Mouse (Mus musculus) CH12.LX (cell line): ENCODE measurements around the gene B3gnt2. TPM values are rescaled to one million over a fixed set of nuclear protein-coding genes. Genes with fewer than 3 reads are reported as not detected.
A peak's percentile ranks its signal among the peaks of the same experiment; 100 is the strongest.

Experiments used
- DNase-seq: peaks from one replicate; pipeline ENCODE4 v3.0.0-alpha.2; 2013; ENCODE audit errors: extremely low read depth
- H3K27ac ChIP-seq: 2 replicates; pipeline ENCODE4 v1.5.1; 2012; ENCODE audit warnings: low read depth, mild to moderate bottlenecking, control low read depth, moderate library complexity; ENCODE audit not compliant: insufficient read depth
- H3K27me3 ChIP-seq: replicated peaks from 2 replicates; pipeline ENCODE3; 2012; ENCODE audit warnings: inconsistent platforms
- H3K36me3 ChIP-seq, 2 experiments: replicated peaks in 1 of 2; 2 replicates each; pipeline versions ENCODE3 to v1.6.1; 2012; ENCODE audit warnings: inconsistent platforms in 1 of 2, low read length in 1 of 2, mild to moderate bottlenecking in 1 of 2, mixed read lengths in 1 of 2, moderate library complexity in 1 of 2; ENCODE audit not compliant: control insufficient read depth in 1 of 2, insufficient read depth in 1 of 2
- H3K4me1 ChIP-seq, 2 experiments: 2 replicates each; pipeline ENCODE4 v1.6.1; 2012; ENCODE audit warnings: inconsistent platforms in 1 of 2, moderate library complexity in 1 of 2; ENCODE audit not compliant: insufficient read depth in 2 of 2, control insufficient read depth in 1 of 2
- H3K4me2 ChIP-seq: 2 replicates; pipeline ENCODE4 v1.6.1; 2012; ENCODE audit warnings: low read depth, mild to moderate bottlenecking, control low read depth; ENCODE audit not compliant: poor library complexity, insufficient read depth, severe bottlenecking
- H3K4me3 ChIP-seq, 3 experiments: fragments of 150-350 bp in 1 of 3; sonication (generic) in 1 of 3; replicated peaks in 1 of 3; 2 replicates each; pipeline versions ENCODE3 to v1.5.1; 2011 to 2012; ENCODE audit warnings: low read depth in 2 of 3, low read length in 2 of 3, mild to moderate bottlenecking in 2 of 3, moderate library complexity in 2 of 3, control low read depth in 1 of 3, improper control_type of control experiment in 1 of 3, inconsistent platforms in 1 of 3, mixed read lengths in 1 of 3; ENCODE audit not compliant: poor library complexity in 1 of 3
- H3K79me2 ChIP-seq: replicated peaks from 2 replicates; pipeline ENCODE4 v1.6.1; 2012; ENCODE audit warnings: mild to moderate bottlenecking, moderate library complexity; ENCODE audit not compliant: control insufficient read depth, poor library complexity, insufficient read depth, severe bottlenecking; ENCODE audit errors: extremely low read depth
- H3K9ac ChIP-seq: 2 replicates; pipeline ENCODE4 v1.6.1; 2012; ENCODE audit warnings: low read depth, mild to moderate bottlenecking, control low read depth, moderate library complexity; ENCODE audit not compliant: insufficient read depth
- H3K9me3 ChIP-seq: replicated peaks from 2 replicates; pipeline ENCODE3; 2012; ENCODE audit warnings: low read length, inconsistent platforms, mixed read lengths
- BHLHE40 ChIP-seq: IDR thresholded peaks from 2 replicates; pipeline ENCODE4 v1.6.1; 2011; ENCODE audit warnings: mild to moderate bottlenecking, low read depth, low read length, improper control_type of control experiment
- ELF1 ChIP-seq: IDR thresholded peaks from 2 replicates; pipeline ENCODE4 v1.6.1; 2014; ENCODE audit warnings: low read depth, mild to moderate bottlenecking, inconsistent platforms, low read length, improper control_type of control experiment
- ETS1 ChIP-seq: conservative IDR thresholded peaks from 2 replicates; pipeline ENCODE4 v1.6.1; 2012; ENCODE audit warnings: low read depth, mild to moderate bottlenecking, inconsistent platforms, low read length, improper control_type of control experiment, moderate library complexity
- GABPA ChIP-seq: IDR thresholded peaks from 2 replicates; pipeline ENCODE4 v1.6.1; 2012; ENCODE audit warnings: low read depth, low read length, improper control_type of control experiment, inconsistent platforms; ENCODE audit not compliant: insufficient replicate concordance
- HCFC1 ChIP-seq: IDR thresholded peaks from 2 replicates; pipeline ENCODE4 v1.6.1; 2012; ENCODE audit warnings: low read depth, mild to moderate bottlenecking, inconsistent platforms, low read length, improper control_type of control experiment
- IRF4 ChIP-seq: IDR thresholded peaks from 2 replicates; pipeline ENCODE4 v1.6.1; 2014; ENCODE audit warnings: low read depth, mild to moderate bottlenecking, inconsistent platforms, low read length, improper control_type of control experiment
- JUN ChIP-seq: IDR thresholded peaks from 2 replicates; pipeline ENCODE4 v1.6.1; 2011; ENCODE audit warnings: low read depth, mild to moderate bottlenecking, low read length, improper control_type of control experiment, moderate library complexity; ENCODE audit not compliant: insufficient read depth
- JUND ChIP-seq: conservative IDR thresholded peaks from 2 replicates; pipeline ENCODE4 v1.6.1; 2011; ENCODE audit warnings: low read depth, low read length, improper control_type of control experiment
- MAFK ChIP-seq: IDR thresholded peaks from 2 replicates; pipeline ENCODE4 v1.6.1; 2011; ENCODE audit warnings: low read length, improper control_type of control experiment; ENCODE audit not compliant: insufficient replicate concordance
- MAX ChIP-seq: IDR thresholded peaks from 2 replicates; pipeline ENCODE4 v1.6.1; 2011; ENCODE audit warnings: low read length, improper control_type of control experiment
- MAZ ChIP-seq: IDR thresholded peaks from 2 replicates; pipeline ENCODE4 v1.6.1; 2012; ENCODE audit warnings: low read depth, mild to moderate bottlenecking, inconsistent platforms, low read length, improper control_type of control experiment, moderate library complexity
- MXI1 ChIP-seq: IDR thresholded peaks from 2 replicates; pipeline ENCODE4 v1.6.1; 2011; ENCODE audit warnings: mild to moderate bottlenecking, low read depth, low read length, improper control_type of control experiment
- MYC ChIP-seq: IDR thresholded peaks from 2 replicates; pipeline ENCODE4 v1.6.1; 2011; ENCODE audit warnings: low read depth, mild to moderate bottlenecking, improper control_type of control experiment, low read length
- NELFE ChIP-seq: IDR thresholded peaks from 2 replicates; pipeline ENCODE4 v1.6.1; 2011; ENCODE audit warnings: low read depth, low read length, improper control_type of control experiment
- POLR2A ChIP-seq: IDR thresholded peaks from 2 replicates; pipeline ENCODE4 v1.6.1; 2011; ENCODE audit warnings: low read depth, mild to moderate bottlenecking, improper control_type of control experiment, low read length
- RCOR1 ChIP-seq: conservative IDR thresholded peaks from 2 replicates; pipeline ENCODE4 v1.6.1; 2012; ENCODE audit warnings: low read depth, mild to moderate bottlenecking, inconsistent platforms, low read length, improper control_type of control experiment
- UBTF ChIP-seq: IDR thresholded peaks from 2 replicates; pipeline ENCODE4 v1.6.1; 2012; ENCODE audit warnings: low read depth, mild to moderate bottlenecking, inconsistent platforms, low read length, improper control_type of control experiment, moderate library complexity
- USF1 ChIP-seq: IDR thresholded peaks from 2 replicates; pipeline ENCODE4 v1.6.1; 2014; ENCODE audit warnings: low read depth, mild to moderate bottlenecking, inconsistent platforms, low read length, improper control_type of control experiment
- ZC3H11A ChIP-seq: IDR thresholded peaks from 2 replicates; pipeline ENCODE4 v1.6.1; 2012; ENCODE audit warnings: low read depth, mild to moderate bottlenecking, inconsistent platforms, low read length, improper control_type of control experiment
- ZKSCAN1 ChIP-seq: IDR thresholded peaks from 2 replicates; pipeline ENCODE4 v1.6.1; 2012; ENCODE audit warnings: low read depth, inconsistent platforms, low read length, improper control_type of control experiment, borderline replicate concordance
- ZNF384 ChIP-seq: IDR thresholded peaks from 2 replicates; pipeline ENCODE4 v1.6.1; 2012; ENCODE audit warnings: low read depth, low read length, improper control_type of control experiment, inconsistent platforms
- dilution Hi-C: fragments of 300-500 bp; cut with MboI; formaldehyde crosslinking; loops from 2 replicates; pipeline ENCODE4 v1.14.3; 2020; ENCODE audit warnings: low sequenced_read_pairs; ENCODE audit not compliant: extremely low pct_unique_long_range_greater_than_20kb, extremely low pct_ligation_motif_present
- in situ Hi-C: fragments of 300-500 bp; cut with MboI; formaldehyde crosslinking; loops from 3 replicates; pipeline ENCODE4 v1.14.3; 2019; ENCODE audit warnings: low sequenced_read_pairs, low pct_ligation_motif_present, low pct_unique_long_range_greater_than_20kb, mixed read lengths
- polyA plus RNA-seq: library from polyadenylated mRNA; unstranded; fragments of >175 nt; gene quantifications from 2 replicates; pipeline ENCODE4 v1.2.1, GENCODE M21; 2012; ENCODE audit warnings: low read depth; ENCODE audit not compliant: insufficient read length
- total RNA-seq, 2 experiments: library from RNA; depleted of rRNA; stranded (reverse); fragments of 300-350 nt in 1 of 2; fragments of >200 nt in 1 of 2; gene quantifications; 2 replicates each; pipeline ENCODE4 v1.2.3; 2012 to 2014

The B3gnt2 gene
- total and polyA plus RNA-seq, 3 experiments = 74.6 to 96.0 (median 75.2) TPM

- dilution Hi-C loops = no loop called here
- H3K79me2 ChIP-seq = no peaks in the 10 kb centered on the region
- peak overlapping the region; percentile 86 for H3K27ac ChIP-seq
- peak overlapping the region in 1 of 3 experiments; percentile 6 for H3K4me3 ChIP-seq
- H3K27me3 ChIP-seq = no peaks in the 10 kb centered on the region
- in situ Hi-C loops = no loop called here
- TF ChIP-seq MAX (no peak), UBTF (peak; percentile 45), ZNF384 (peak; percentile 60; the same call in 1 of the 2 replicates), GABPA (no peak), ETS1 (no peak; the same call in 1 of the 2 replicates), POLR2A (0 out of 2 replicates have a peak, but pooled peaks have one; percentile 10), BHLHE40 (peak; percentile 4; the same call in 1 of the 2 replicates), MXI1 (peak; percentile 18; the same call in 1 of the 2 replicates), MYC (no peak), JUND (no peak)
- peaks cover 36 to 65% of the 10 kb centered on the region in 2 experiments for H3K4me1 ChIP-seq
- peak overlapping the region; percentile 9 for H3K4me2 ChIP-seq
- no peak overlapping the region; the same call in 1 of the 2 replicates for H3K9ac ChIP-seq
- H3K9me3 ChIP-seq = peaks cover under 1% of the 10 kb centered on the region
- H3K36me3 ChIP-seq = no peaks in the 10 kb centered on the region
- peak; percentile 57 for DNase-seq
These were observed 98.4 kb downstream of the B3gnt2 start for GRCm38 (mm10) chr11:22762236-22762927.

GRCm38 (mm10) chr11:22759783-22760182 lies 101.0 kb downstream of the B3gnt2 start:
- Histone ChIP-seq H3K9me3 (no peaks in the 10 kb centered on the region), H3K79me2 (no peaks in the 10 kb centered on the region), H3K27me3 (no peaks in the 10 kb centered on the region), H3K27ac (no peak overlapping the region), H3K9ac (no peak overlapping the region), H3K4me3 (no peak overlapping the region), H3K4me2 (no peak overlapping the region), H3K4me1 (peaks cover 39 to 68% of the 10 kb centered on the region in 2 experiments), H3K36me3 (no peaks in the 10 kb centered on the region)
- in situ Hi-C loops (loop anchor here (5.0 kb wide), 1 partner anchor 67 kb away; no protein-coding TSS in a partner anchor), dilution Hi-C loops (no loop called here)
- TF ChIP-seq ZC3H11A (no peak), JUN (no peak), JUND (no peak), MAZ (no peak), MAFK (no peak), MXI1 (no peak), ETS1 (no peak), ZKSCAN1 (no peak), USF1 (no peak), NELFE (no peak), HCFC1 (no peak), RCOR1 (no peak), IRF4 (no peak), ELF1 (no peak)
- DNase-seq = no peak
